In genomic region chr9:83008306-83008705, GRCm38 (mm10) we compare ENCODE assay signal across 20 mouse cellular contexts. TPM values are rescaled to one million over a fixed set of nuclear protein-coding genes. Genes with fewer than 3 reads are reported as not detected.
DNase-seq lines count a peak whose midpoint lies in the region; ATAC-seq lines count a peak whose summit lies in the region.
"Had no signal": no experiment of that assay in that cellular context is flagged by ENCODE, and none has a peak within 500 bp of the region (broad histone marks: within the 10 kb centered on the region; RNA-seq: fewer than 3 reads in every experiment).

No protein-coding gene starts in this region.

- peak; percentile 24 to 42 for DNase-seq in spleen, postnatal 36 days (ENCODE audit: low spot score in 2 of 2)
- DNase-seq in spleen, adult 12 weeks (ENCODE audit: low spot score), result no peak
- DNase-seq in B cell, adult 2 months, result peak; percentile 18 to 26
- no peak for DNase-seq in gastrocnemius, postnatal 14 days
- no peak for DNase-seq in left cerebral cortex, adult 9 months (ENCODE audit: low spot score in 2 of 2)
- no peak for DNase-seq in kidney, adult 9 months
- DNase-seq: adrenal gland, adult 8-10 months; adrenal gland, postnatal 14 days; adrenal gland, postnatal 36 days; cerebellum, adult 11-12 months; cerebellum, adult 2 months; cerebellum, adult 9-10 months; cerebellum, postnatal 10 days; cerebellum, postnatal 25 days; forebrain, postnatal 0 days had no signal

- intact Hi-C loops in gastrocnemius, postnatal 14 days (cut with DNase I; ENCODE audit: low total_unique reads), result no loop called here

- 0 out of 2 replicates have a peak, but pooled peaks have one; percentile 33 for ATAC-seq in neutrophil, adult 5-6 weeks (ENCODE audit: extremely low read depth, insufficient number of reproducible peaks, low FRiP score, poor library complexity, severe bottlenecking)
- ATAC-seq: activated CD4-positive, CD25-positive, alpha-beta regulatory T cell, adult 4 months; forebrain, embryonic 13.5 days; forebrain, embryonic 15.5 days; forebrain, postnatal 0 days; Patski had no signal

RNA-seq across cellular contexts. Expression of gene Phip, which starts 33.0 kb away (rescaled TPM):
- total RNA-seq in neutrophil, adult 5-6 weeks (2017), result 346 and 368 TPM in 2 replicates
- 10 to 100 TPM; 23.3 to 23.7 TPM for total RNA-seq in gastrocnemius, postnatal 14 days (2021)

Comparison
In these comparisons a context has a peak if more than half of its experiments do, and no peak if none do; other contexts are left out.
1. DNase-seq: peak in spleen, postnatal 36 days (2 of 2) and B cell, adult 2 months (2 of 2); none in spleen, adult 12 weeks (single experiment), gastrocnemius, postnatal 14 days (single experiment), left cerebral cortex, adult 9 months (0 of 2) and kidney, adult 9 months (single experiment).
2. RNA of gene Phip, which starts 33.0 kb away (total RNA-seq): 346 to 368 TPM in neutrophil, adult 5-6 weeks; 23.3 to 23.7 TPM in gastrocnemius, postnatal 14 days; every median in the first group is over 10 times any median in the second.